Mouse (Mus musculus) forebrain, embryonic 15.5 days (tissue): ENCODE data around the gene Insyn1. TPM values are rescaled to one million over a fixed set of nuclear protein-coding genes. Genes with fewer than 3 reads are reported as not detected.
A peak's percentile ranks its signal among the peaks of the same experiment; 100 is the strongest.

Source experiments
- ATAC-seq: fragments of 200-750 bp; cut with Nextera tagmentation; replicated peaks from 2 replicates; pipeline ENCODE4 v1.8.0; 2017; ENCODE audit warnings: mild to moderate bottlenecking, moderate TSS enrichment, moderate library complexity
- H3K27ac ChIP-seq: fragments of 300-500 bp; sonication (generic); replicated peaks from 2 replicates; pipeline ENCODE4 v1.5.1; 2015; ENCODE audit warnings: mild to moderate bottlenecking, inconsistent platforms
- H3K27me3 ChIP-seq: fragments of 300-500 bp; sonication (generic); 2 replicates; pipeline ENCODE4 v1.6.1; 2015; ENCODE audit warnings: inconsistent platforms
- H3K36me3 ChIP-seq: fragments of 300-500 bp; sonication (generic); 2 replicates; pipeline ENCODE4 v1.6.1; 2015; ENCODE audit warnings: mild to moderate bottlenecking, inconsistent platforms
- H3K4me1 ChIP-seq: fragments of 300-500 bp; sonication (generic); 2 replicates; pipeline ENCODE4 v1.6.1; 2015; ENCODE audit warnings: inconsistent platforms
- H3K4me2 ChIP-seq: fragments of 300-500 bp; sonication (generic); replicated peaks from 2 replicates; pipeline ENCODE4 v1.6.1; 2015; ENCODE audit warnings: mild to moderate bottlenecking, inconsistent platforms
- H3K4me3 ChIP-seq: fragments of 300-500 bp; sonication (generic); 2 replicates; pipeline ENCODE4 v1.5.1; 2015; ENCODE audit warnings: mild to moderate bottlenecking, inconsistent platforms
- H3K9ac ChIP-seq: fragments of 300-500 bp; sonication (generic); replicated peaks from 2 replicates; pipeline ENCODE4 v1.6.1; 2015; ENCODE audit warnings: mild to moderate bottlenecking, inconsistent platforms
- H3K9me3 ChIP-seq: fragments of 300-500 bp; sonication (generic); 2 replicates; pipeline ENCODE4 v1.6.1; 2016; ENCODE audit warnings: inconsistent platforms
- WGBS: fragments of 180-500 bp; shearing (Covaris S2); methylation state at CpG from one replicate; pipeline ENCODE4 v1.1.7; 2015; ENCODE audit warnings: mixed read lengths; 5-methylcytosine and 5-hydroxymethylcytosine counted together
- polyA plus RNA-seq: library from polyadenylated mRNA; unstranded; fragments of >200 nt; fragmentation: Nextera tagmentation; extraction: Ambion mirVana; gene quantifications from 2 replicates; pipeline ENCODE4 v1.2.1, GENCODE M21; 2015

Insyn1 gene
- polyA plus RNA-seq: 6.7 and 7.7 TPM in 2 replicates

GRCm38 (mm10) chr9:58487851-58488801 lies at the start of gene Insyn1:
Gene Insyn1 (plus strand): TSS chr9:58488603.
- peak within 1 kb of the TSS; percentile 72 for H3K4me3 ChIP-seq
- WGBS: under 1% methylated on average over 93 of the region's 104 CpGs
- no peaks in the 10 kb centered on the region for H3K9me3 ChIP-seq
- peak; percentile 79 for ATAC-seq
- H3K36me3 ChIP-seq: no peaks in the 10 kb centered on the region
- peak within 1 kb of the TSS; percentile 92 for H3K27ac ChIP-seq
- peak within 1 kb of the TSS; percentile 81 for H3K9ac ChIP-seq
- H3K4me1 ChIP-seq: peaks cover 37% of the 10 kb centered on the region
- H3K27me3 ChIP-seq: no peaks in the 10 kb centered on the region
- H3K4me2 ChIP-seq: peak within 1 kb of the TSS; percentile 96

DNA sequence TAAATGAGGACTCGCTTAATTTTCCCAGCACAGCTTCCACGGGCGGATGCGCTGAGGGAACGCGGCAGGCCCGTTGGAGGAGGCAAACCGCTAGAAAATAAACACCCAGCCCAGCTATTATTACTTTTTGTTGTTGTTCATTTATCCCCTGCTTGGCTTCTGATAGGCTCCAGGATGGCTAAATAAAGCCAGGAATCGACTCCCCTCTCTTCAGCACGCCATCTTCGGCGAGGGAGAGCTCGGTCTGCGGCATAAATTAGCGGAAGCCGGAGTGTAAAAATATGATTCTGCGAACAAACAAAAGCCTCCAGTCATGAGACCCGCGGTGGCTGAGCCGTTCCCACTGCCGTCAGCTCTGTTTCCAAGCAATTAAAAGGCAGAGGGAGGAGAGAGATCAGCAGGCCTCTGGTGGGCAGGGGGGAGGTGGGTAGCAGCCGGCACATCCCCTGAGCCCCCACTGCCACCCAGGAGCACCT lies 49.4 kb upstream of the Insyn1 start:
- Histone ChIP-seq H3K4me2 (peak overlapping the region; percentile 31), H3K4me3 (no peak overlapping the region), H3K9me3 (no peaks in the 10 kb centered on the region), H3K27me3 (no peaks in the 10 kb centered on the region), H3K9ac (peak overlapping the region; percentile 18), H3K36me3 (no peaks in the 10 kb centered on the region), H3K4me1 (peaks cover 64% of the 10 kb centered on the region), H3K27ac (peak overlapping the region; percentile 69)
- 17% methylated on average over 22 of the region's 22 CpGs for WGBS
- ATAC-seq: 0 out of 2 replicates have a peak, but pooled peaks have one; percentile 27

DNA sequence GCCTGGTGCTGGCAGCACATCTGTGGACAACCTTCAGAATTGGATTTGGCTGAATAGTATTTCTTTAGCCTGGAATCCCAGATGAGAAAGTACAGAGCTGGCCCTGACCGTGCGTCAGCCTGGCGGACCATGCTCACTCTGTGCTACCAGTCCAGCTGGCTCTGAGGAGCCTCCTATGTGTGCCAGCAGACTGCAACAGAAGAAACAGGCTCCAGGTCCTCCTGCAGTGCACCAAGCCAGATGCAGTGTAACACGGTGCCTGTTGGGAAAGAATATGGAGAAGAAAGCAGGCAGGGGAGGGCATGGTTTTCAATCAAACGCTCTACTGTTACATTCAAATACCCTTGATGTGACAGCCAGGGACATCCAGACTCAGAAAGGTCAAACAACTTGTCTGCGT lies 48.3 kb upstream of the Insyn1 start:
- H3K4me3 ChIP-seq: no peak overlapping the region
- 51% methylated on average over 6 of the region's 6 CpGs for WGBS
- no peaks in the 10 kb centered on the region for H3K27me3 ChIP-seq
- peaks cover 64% of the 10 kb centered on the region for H3K4me1 ChIP-seq
- H3K9me3 ChIP-seq: no peaks in the 10 kb centered on the region
- ATAC-seq: peak; percentile 54; the same call in 1 of the 2 replicates
- no peak overlapping the region for H3K4me2 ChIP-seq
- H3K36me3 ChIP-seq: no peaks in the 10 kb centered on the region
- no peak overlapping the region for H3K9ac ChIP-seq
- peak overlapping the region; percentile 69 for H3K27ac ChIP-seq

- peaks cover 64% of the 10 kb centered on the region for H3K4me1 ChIP-seq
- ATAC-seq: no peak
Observed at GRCm38 (mm10) chr9:58440614-58441013, 47.8 kb upstream of the Insyn1 start.

DNA sequence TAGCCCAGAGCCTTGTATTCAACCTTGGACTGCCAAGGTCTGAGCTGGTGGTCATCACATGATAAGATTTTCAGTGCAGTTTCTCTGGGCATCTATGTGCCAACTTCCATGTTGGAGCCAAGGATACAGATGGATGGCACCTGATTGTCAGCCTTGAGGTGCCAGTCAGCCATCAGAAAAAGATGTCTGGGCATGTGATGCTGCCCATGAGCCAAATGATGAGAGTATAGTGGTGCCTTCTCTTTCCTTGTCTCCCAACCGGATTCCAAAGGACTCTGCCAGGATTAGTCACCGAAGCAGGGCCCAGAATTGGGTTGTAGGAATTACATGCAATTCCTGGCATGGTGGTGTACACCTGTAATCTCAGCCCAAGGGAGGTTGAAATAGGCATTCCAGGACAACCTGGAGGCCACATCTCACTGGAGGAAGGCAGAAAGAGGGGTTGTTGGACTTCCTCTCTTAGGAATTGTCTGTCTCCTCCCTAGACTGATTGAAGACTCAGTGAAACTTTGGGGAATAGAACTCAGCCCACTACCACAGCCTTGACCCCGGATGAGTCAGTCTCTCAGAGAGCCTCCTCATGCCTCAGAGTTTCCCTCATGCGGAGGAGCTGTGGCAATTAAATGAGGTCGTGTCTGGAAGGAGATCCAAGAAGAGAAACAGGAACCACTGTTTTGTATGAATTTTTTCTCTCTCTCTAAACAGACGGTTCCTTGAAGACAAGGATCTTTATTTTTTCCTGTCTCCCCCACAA lies 46.9 kb upstream of the Insyn1 start:
- no peaks in the 10 kb centered on the region for H3K27me3 ChIP-seq
- 58% methylated on average over 6 of the region's 6 CpGs for WGBS
- H3K27ac ChIP-seq: peak overlapping the region; percentile 75
- no peaks in the 10 kb centered on the region for H3K9me3 ChIP-seq
- no peak overlapping the region for H3K9ac ChIP-seq
- H3K4me2 ChIP-seq: no peak overlapping the region
- H3K4me3 ChIP-seq: no peak overlapping the region
- H3K4me1 ChIP-seq: peaks cover 58% of the 10 kb centered on the region
- no peak for ATAC-seq
- H3K36me3 ChIP-seq: no peaks in the 10 kb centered on the region

More at GRCm38 (mm10) chr9:58440614-58441013, 47.8 kb upstream of the Insyn1 start:
- Histone ChIP-seq H3K36me3 (no peaks in the 10 kb centered on the region), H3K9me3 (no peaks in the 10 kb centered on the region), H3K4me3 (no peak overlapping the region), H3K4me2 (no peak overlapping the region), H3K27ac (peak overlapping the region; percentile 69), H3K9ac (no peak overlapping the region), H3K27me3 (no peaks in the 10 kb centered on the region)

GRCm38 (mm10) chr9:58442105-58443010 lies 46.0 kb upstream of the Insyn1 start:
- Histone ChIP-seq H3K27me3 (no peaks in the 10 kb centered on the region), H3K27ac (peak overlapping the region; percentile 75), H3K4me2 (no peak overlapping the region), H3K4me3 (no peak overlapping the region), H3K9ac (0 out of 2 replicates have a peak overlapping the region, but pooled peaks have one; percentile 8), H3K9me3 (no peaks in the 10 kb centered on the region), H3K36me3 (no peaks in the 10 kb centered on the region), H3K4me1 (peaks cover 62% of the 10 kb centered on the region)
- WGBS: 33% methylated on average over 7 of the region's 7 CpGs
- ATAC-seq: peak; percentile 44; the same call in 1 of the 2 replicates

DNA sequence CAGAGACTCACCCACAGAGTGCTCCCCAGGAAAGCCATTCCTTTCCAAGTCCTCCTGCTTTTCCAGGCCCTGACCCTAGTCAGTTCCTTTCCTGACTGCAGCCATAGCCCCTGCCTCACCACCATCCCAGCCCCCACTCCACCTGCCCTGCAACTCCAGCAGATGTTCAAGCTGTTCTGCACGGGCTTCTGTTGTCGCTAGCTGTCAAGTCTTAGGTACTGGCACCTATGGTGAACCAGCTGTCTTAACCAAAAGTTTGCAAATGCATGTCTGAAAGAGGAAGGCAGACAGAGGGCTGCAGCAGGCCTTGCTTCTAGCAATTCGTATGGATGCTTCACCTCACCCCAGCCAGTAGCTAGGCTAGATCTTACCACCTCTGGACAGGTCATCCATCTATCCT lies 45.3 kb upstream of the Insyn1 start:
- ATAC-seq: no peak
- WGBS: 61% methylated on average over 3 of the region's 3 CpGs
- Histone ChIP-seq H3K4me3 (no peak overlapping the region), H3K36me3 (no peaks in the 10 kb centered on the region), H3K27me3 (no peaks in the 10 kb centered on the region), H3K9ac (no peak overlapping the region), H3K9me3 (no peaks in the 10 kb centered on the region), H3K4me2 (no peak overlapping the region), H3K4me1 (peaks cover 60% of the 10 kb centered on the region), H3K27ac (peak overlapping the region; percentile 75)

GRCm38 (mm10) chr9:58446829-58447228 lies 41.6 kb upstream of the Insyn1 start:
- no peak overlapping the region for H3K9ac ChIP-seq
- H3K4me2 ChIP-seq: no peak overlapping the region
- H3K27me3 ChIP-seq: no peaks in the 10 kb centered on the region
- peaks cover 33% of the 10 kb centered on the region for H3K4me1 ChIP-seq
- ATAC-seq: no peak
- H3K4me3 ChIP-seq: no peak overlapping the region
- 20% methylated on average over 4 of the region's 4 CpGs for WGBS
- no peak overlapping the region for H3K27ac ChIP-seq
- H3K36me3 ChIP-seq: no peaks in the 10 kb centered on the region
- H3K9me3 ChIP-seq: no peaks in the 10 kb centered on the region

DNA sequence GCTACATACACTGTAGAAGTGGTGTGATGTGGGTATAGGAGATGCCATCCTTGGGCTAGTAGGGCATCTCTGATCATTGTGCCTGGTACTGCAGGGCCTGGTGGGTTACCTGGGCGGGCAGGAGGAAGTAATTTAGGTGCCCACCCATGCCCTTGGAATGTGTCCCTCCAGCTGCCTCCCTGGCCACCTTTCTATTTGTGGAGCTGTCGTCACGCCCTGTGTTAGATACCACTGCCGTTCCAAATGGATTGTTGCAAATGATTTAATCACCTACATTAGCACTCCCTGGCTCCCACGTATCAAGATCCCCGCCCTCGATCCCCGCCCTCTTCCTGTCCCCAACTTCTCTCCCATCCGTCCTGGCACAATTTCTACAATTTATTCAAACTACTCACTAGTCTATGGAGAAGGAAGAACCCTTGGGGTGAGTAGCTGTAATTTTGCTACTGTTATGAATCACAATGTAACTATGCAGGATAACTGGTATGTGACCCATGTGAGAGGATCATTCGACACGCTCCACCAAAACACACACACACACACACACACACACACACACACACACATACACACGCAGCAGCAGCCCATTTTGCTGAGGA lies 40.3 kb upstream of the Insyn1 start:
- H3K27ac ChIP-seq: peak overlapping the region; percentile 11; the same call in 1 of the 2 replicates
- no peak for ATAC-seq
- peaks cover 21% of the 10 kb centered on the region for H3K4me1 ChIP-seq
- H3K9me3 ChIP-seq: no peaks in the 10 kb centered on the region
- 84% methylated on average over 12 of the region's 12 CpGs for WGBS
- H3K27me3 ChIP-seq: no peaks in the 10 kb centered on the region
- H3K4me2 ChIP-seq: no peak overlapping the region
- no peaks in the 10 kb centered on the region for H3K36me3 ChIP-seq
- H3K4me3 ChIP-seq: no peak overlapping the region
- no peak overlapping the region for H3K9ac ChIP-seq

- WGBS: 22% methylated on average over 3 of the region's 3 CpGs
- H3K27ac ChIP-seq: peak overlapping the region; percentile 67
Observed at GRCm38 (mm10) chr9:58449526-58449925, 38.9 kb upstream of the Insyn1 start.

More at GRCm38 (mm10) chr9:58449526-58449925, 38.9 kb upstream of the Insyn1 start:
- no peak overlapping the region for H3K4me2 ChIP-seq
- no peaks in the 10 kb centered on the region for H3K9me3 ChIP-seq
- ATAC-seq: 0 out of 2 replicates have a peak, but pooled peaks have one; percentile 39
- H3K27me3 ChIP-seq: no peaks in the 10 kb centered on the region
- H3K4me1 ChIP-seq: peaks cover 17% of the 10 kb centered on the region
- no peaks in the 10 kb centered on the region for H3K36me3 ChIP-seq
- no peak overlapping the region for H3K9ac ChIP-seq
- H3K4me3 ChIP-seq: no peak overlapping the region
